Mouse (Mus musculus) hindbrain, embryonic 10.5 days (tissue): ENCODE measurements at regions not wholly inside any gene's neighbourhood (a gene's known extent, or its start where the extent isn't known, plus 50 kb on each side); places are given as distances from the start of the nearest gene placed in this dataset.

Experiments used
- DNase-seq: peaks from one replicate; pipeline ENCODE4 v3.0.0-alpha.2; 2017; ENCODE audit warnings: low spot score
- H3K27ac ChIP-seq: fragments of 300-500 bp; sonication (generic); 2 replicates; pipeline ENCODE4 v1.5.1; 2016; ENCODE audit warnings: mild to moderate bottlenecking, moderate library complexity
- H3K27me3 ChIP-seq: fragments of 300-500 bp; sonication (generic); 2 replicates; pipeline ENCODE4 v1.6.1; 2016; ENCODE audit warnings: mild to moderate bottlenecking; ENCODE audit not compliant: poor library complexity, insufficient read depth, severe bottlenecking
- H3K36me3 ChIP-seq: fragments of 300-500 bp; sonication (generic); 2 replicates; pipeline ENCODE4 v1.6.1; 2016; ENCODE audit warnings: mild to moderate bottlenecking, moderate library complexity
- H3K4me1 ChIP-seq: fragments of 300-500 bp; sonication (generic); replicated peaks from 2 replicates; pipeline ENCODE4 v1.6.1; 2016; ENCODE audit warnings: mild to moderate bottlenecking
- H3K4me3 ChIP-seq: fragments of 300-500 bp; sonication (generic); 2 replicates; pipeline ENCODE4 v1.5.1; 2016; ENCODE audit warnings: mild to moderate bottlenecking, moderate library complexity
- H3K9me3 ChIP-seq: fragments of 300-500 bp; sonication (generic); 2 replicates; pipeline ENCODE4 v1.6.1; 2016; ENCODE audit warnings: mild to moderate bottlenecking, moderate library complexity
- WGBS: fragments of 180-500 bp; shearing (Covaris S2); methylation state at CpG from one replicate; pipeline ENCODE4 v1.1.7; 2016; 5-methylcytosine and 5-hydroxymethylcytosine counted together

GRCm38 (mm10) chr12:54352963-54353606, 149.4 kb upstream of the Egln3 start:
- Histone ChIP-seq H3K27me3 (0 out of 2 replicates have a peak, but pooled peaks cover 6% of the 10 kb centered on the region), H3K4me3 (no peak overlapping the region), H3K9me3 (0 out of 2 replicates have a peak, but pooled peaks cover 2% of the 10 kb centered on the region), H3K36me3 (no peaks in the 10 kb centered on the region), H3K4me1 (peaks cover 32% of the 10 kb centered on the region), H3K27ac (peak overlapping the region; percentile 78; the same call in 1 of the 2 replicates)
- WGBS: 74% methylated on average over 10 of the region's 10 CpGs
- DNase-seq: peak; percentile 15

GRCm38 (mm10) chr12:54350293-54350692, 146.6 kb upstream of the Egln3 start:
- Histone ChIP-seq H3K4me3 (no peak overlapping the region), H3K4me1 (peaks cover 32% of the 10 kb centered on the region), H3K9me3 (no peaks in the 10 kb centered on the region), H3K27ac (no peak overlapping the region), H3K27me3 (0 out of 2 replicates have a peak, but pooled peaks cover under 1% of the 10 kb centered on the region), H3K36me3 (no peaks in the 10 kb centered on the region)
- 68% methylated on average over 1 of the region's 1 CpGs for WGBS
- no peak for DNase-seq

DNA sequence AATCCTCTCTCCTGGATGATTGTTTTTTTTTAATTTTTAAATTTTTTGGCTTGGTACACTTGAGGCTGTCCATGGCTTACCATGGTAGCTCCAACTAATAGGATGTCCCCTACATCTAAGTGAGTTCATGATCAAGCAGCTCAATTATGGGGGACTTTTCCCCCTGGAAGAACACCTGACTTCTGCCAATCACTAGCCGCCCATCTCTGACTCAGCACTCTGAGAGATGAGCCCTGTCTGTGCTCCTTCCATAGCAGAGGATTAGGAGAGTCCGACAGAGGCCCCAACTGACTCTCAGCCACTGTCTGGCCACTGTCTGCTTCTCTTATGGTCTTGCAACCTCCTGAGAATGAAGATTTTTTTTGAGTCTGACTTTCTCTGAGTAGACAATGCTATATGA, 145.7 kb upstream of the Egln3 start:
- no peaks in the 10 kb centered on the region for H3K36me3 ChIP-seq
- no peak overlapping the region for H3K4me3 ChIP-seq
- no peak overlapping the region for H3K27ac ChIP-seq
- no peaks in the 10 kb centered on the region for H3K9me3 ChIP-seq
- no peaks in the 10 kb centered on the region for H3K27me3 ChIP-seq
- 68% methylated on average over 2 of the region's 2 CpGs for WGBS
- DNase-seq: no peak
- peaks cover 24% of the 10 kb centered on the region for H3K4me1 ChIP-seq

- no peaks in the 10 kb centered on the region for H3K36me3 ChIP-seq
- H3K27ac ChIP-seq: no peak overlapping the region
- no peak for DNase-seq
- H3K9me3 ChIP-seq: no peaks in the 10 kb centered on the region
- WGBS: 87% methylated on average over 5 of the region's 5 CpGs
- no peak overlapping the region for H3K4me3 ChIP-seq
- no peaks in the 10 kb centered on the region for H3K27me3 ChIP-seq
- H3K4me1 ChIP-seq: no peaks in the 10 kb centered on the region
Measured at GRCm38 (mm10) chr12:54343493-54343892, 139.8 kb upstream of the Egln3 start.

GRCm38 (mm10) chr12:54335509-54335908, 131.8 kb upstream of the Egln3 start:
- DNase-seq: no peak
- Histone ChIP-seq H3K4me3 (no peak overlapping the region), H3K27ac (no peak overlapping the region), H3K27me3 (no peaks in the 10 kb centered on the region), H3K9me3 (no peaks in the 10 kb centered on the region), H3K36me3 (no peaks in the 10 kb centered on the region), H3K4me1 (peaks cover 4% of the 10 kb centered on the region; the same call in 1 of the 2 replicates)
- WGBS: 9% methylated on average over 2 of the region's 2 CpGs

DNA sequence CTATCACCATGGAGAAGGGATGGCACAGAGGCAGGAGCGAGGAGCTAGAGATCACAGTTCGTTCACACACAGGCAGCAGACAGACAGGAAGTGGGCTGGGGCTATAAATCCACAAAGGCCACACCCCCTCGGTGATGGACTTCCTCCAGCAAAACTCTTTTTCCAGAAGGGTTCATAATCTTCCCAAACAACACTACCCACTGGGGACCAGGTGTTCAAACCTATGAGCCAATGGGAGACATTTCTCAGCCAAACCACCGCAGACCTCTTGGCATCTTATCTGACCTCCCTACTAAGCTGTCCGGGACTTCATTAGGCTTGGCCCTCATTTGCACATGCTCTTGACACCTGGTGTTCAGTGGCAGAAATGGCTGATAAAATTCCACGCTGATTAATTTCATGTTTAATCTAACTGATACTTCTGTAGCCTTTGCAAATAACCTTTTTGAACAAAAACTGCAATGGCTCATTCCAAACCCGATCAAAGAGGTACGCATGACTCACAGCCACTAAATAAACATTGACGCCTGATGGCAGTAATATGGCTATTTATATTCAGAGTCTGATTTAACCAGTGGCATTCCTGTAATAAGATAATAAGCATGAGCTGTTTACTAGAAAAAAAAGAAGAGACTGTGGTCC, 131.0 kb upstream of the Egln3 start:
- 71% methylated on average over 9 of the region's 9 CpGs for WGBS
- no peaks in the 10 kb centered on the region for H3K9me3 ChIP-seq
- no peak overlapping the region for H3K4me3 ChIP-seq
- no peak for DNase-seq
- H3K27ac ChIP-seq: no peak overlapping the region
- no peaks in the 10 kb centered on the region for H3K27me3 ChIP-seq
- H3K4me1 ChIP-seq: peaks cover 4% of the 10 kb centered on the region; the same call in 1 of the 2 replicates
- no peaks in the 10 kb centered on the region for H3K36me3 ChIP-seq

- Histone ChIP-seq H3K27me3 (no peaks in the 10 kb centered on the region), H3K27ac (no peak overlapping the region), H3K4me3 (no peak overlapping the region), H3K4me1 (peaks cover 4% of the 10 kb centered on the region; the same call in 1 of the 2 replicates), H3K9me3 (no peaks in the 10 kb centered on the region), H3K36me3 (no peaks in the 10 kb centered on the region)
- WGBS: 88% methylated on average over 14 of the region's 14 CpGs
- no peak for DNase-seq
Measured at GRCm38 (mm10) chr12:54333632-54334321, 130.1 kb upstream of the Egln3 start.

DNA sequence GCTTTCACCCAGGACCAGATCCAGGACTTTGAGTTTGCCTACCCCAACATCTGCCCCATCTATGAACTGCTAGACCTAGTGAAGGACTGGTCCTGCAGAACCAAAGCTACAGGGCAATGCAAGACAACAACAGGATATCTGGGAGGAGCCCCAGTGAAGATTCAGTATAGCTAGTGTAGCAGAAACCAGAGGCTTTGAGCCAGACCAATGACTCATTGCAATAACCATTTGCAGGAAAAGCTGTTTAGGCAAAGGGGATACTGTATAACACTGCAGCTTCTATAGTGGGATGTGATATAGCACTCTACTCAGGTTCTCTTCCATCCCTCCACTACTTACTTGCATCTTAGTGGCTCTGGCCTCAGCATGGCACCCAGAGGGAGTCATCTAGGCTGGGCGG, 123.8 kb upstream of the Egln3 start:
- H3K36me3 ChIP-seq: no peaks in the 10 kb centered on the region
- H3K4me3 ChIP-seq: no peak overlapping the region
- H3K27ac ChIP-seq: no peak overlapping the region; the same call in 1 of the 2 replicates
- WGBS: 71% methylated on average over 1 of the region's 1 CpGs
- 0 out of 2 replicates have a peak, but pooled peaks cover 3% of the 10 kb centered on the region for H3K4me1 ChIP-seq
- no peaks in the 10 kb centered on the region for H3K9me3 ChIP-seq
- H3K27me3 ChIP-seq: 0 out of 2 replicates have a peak, but pooled peaks cover 5% of the 10 kb centered on the region
- DNase-seq: no peak

GRCm38 (mm10) chr12:54326571-54326970, 122.9 kb upstream of the Egln3 start:
- Histone ChIP-seq H3K36me3 (no peaks in the 10 kb centered on the region), H3K9me3 (no peaks in the 10 kb centered on the region), H3K4me1 (0 out of 2 replicates have a peak, but pooled peaks cover 3% of the 10 kb centered on the region), H3K27ac (no peak overlapping the region), H3K4me3 (no peak overlapping the region), H3K27me3 (0 out of 2 replicates have a peak, but pooled peaks cover 5% of the 10 kb centered on the region)
- 66% methylated on average over 7 of the region's 7 CpGs for WGBS
- no peak for DNase-seq

- Histone ChIP-seq H3K27me3 (peaks cover 22% of the 10 kb centered on the region), H3K9me3 (peaks cover 6% of the 10 kb centered on the region; the same call in 1 of the 2 replicates), H3K4me3 (no peak overlapping the region), H3K36me3 (no peaks in the 10 kb centered on the region), H3K4me1 (peaks cover 10% of the 10 kb centered on the region), H3K27ac (no peak overlapping the region)
- no peak for DNase-seq
- WGBS: 94% methylated on average over 5 of the region's 5 CpGs
Measured at GRCm38 (mm10) chr12:54320533-54320932, 116.9 kb upstream of the Egln3 start.

DNA sequence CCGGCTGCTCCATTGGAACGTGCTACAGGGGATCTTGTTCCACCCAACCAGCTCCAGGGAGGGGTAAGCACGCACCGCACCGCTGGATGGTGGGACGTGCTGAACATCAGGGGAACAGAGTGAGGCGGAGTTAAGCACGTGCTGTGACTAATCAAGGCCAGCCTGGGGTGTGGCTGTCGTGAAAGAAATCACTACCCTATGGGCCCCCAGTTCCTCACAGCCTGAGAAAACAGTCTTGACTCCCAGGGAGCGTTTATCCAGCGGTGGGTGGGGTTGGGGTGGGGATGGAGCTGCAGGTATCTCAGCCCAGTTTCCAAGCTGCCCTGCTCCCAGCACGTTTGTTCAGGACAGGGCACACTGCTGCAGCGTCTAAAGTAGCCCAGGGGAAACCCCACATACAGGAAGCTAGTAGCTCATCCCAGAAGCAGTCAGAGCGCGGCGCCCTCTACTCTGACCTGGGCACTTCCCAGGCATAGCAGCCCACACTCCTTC, 113.4 kb upstream of the Egln3 start:
- H3K4me3 ChIP-seq: peak overlapping the region; percentile 39
- peaks cover 49% of the 10 kb centered on the region for H3K27me3 ChIP-seq
- DNase-seq: peak; percentile 48
- no peaks in the 10 kb centered on the region for H3K36me3 ChIP-seq
- H3K27ac ChIP-seq: peak overlapping the region; percentile 59; the same call in 1 of the 2 replicates
- under 1% methylated on average over 16 of the region's 16 CpGs for WGBS
- peaks cover 34% of the 10 kb centered on the region for H3K4me1 ChIP-seq
- peaks cover 6% of the 10 kb centered on the region; the same call in 1 of the 2 replicates for H3K9me3 ChIP-seq

DNA sequence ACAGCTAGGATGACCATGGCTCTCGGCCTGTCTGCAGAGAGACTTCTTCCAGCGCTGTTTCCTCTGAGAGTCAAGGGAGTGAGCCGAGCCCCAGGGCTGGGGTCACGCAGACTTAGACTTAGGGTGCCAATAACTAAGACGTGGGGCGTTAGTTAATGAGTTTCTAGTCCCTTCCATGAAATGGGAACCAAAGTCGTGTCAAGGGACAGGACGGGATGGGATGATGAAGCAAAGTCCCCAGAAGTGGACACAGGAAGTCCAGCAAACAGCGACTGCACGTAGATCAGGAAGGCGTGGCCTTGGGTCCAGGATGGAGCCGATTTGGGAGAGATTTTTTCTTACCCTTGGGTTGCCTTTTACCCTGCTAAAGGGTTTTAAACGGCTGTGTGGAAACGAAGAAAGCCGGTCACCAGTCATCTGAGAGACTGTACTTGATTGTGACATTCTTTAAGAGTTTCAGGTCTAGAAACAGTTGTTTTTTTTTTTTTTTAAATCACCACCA, 112.5 kb upstream of the Egln3 start:
- 45% methylated on average over 15 of the region's 15 CpGs for WGBS
- DNase-seq: no peak
- H3K27ac ChIP-seq: no peak overlapping the region
- peaks cover 6% of the 10 kb centered on the region; the same call in 1 of the 2 replicates for H3K9me3 ChIP-seq
- H3K4me3 ChIP-seq: no peak overlapping the region
- H3K36me3 ChIP-seq: no peaks in the 10 kb centered on the region
- H3K27me3 ChIP-seq: peaks cover 57% of the 10 kb centered on the region
- peaks cover 35% of the 10 kb centered on the region for H3K4me1 ChIP-seq
